Mouse (Mus musculus) lung, embryonic 14.5 days (tissue): ENCODE measurements around the gene Tubg1. TPM values are rescaled to one million over a fixed set of nuclear protein-coding genes. Genes with fewer than 3 reads are reported as not detected.
A peak's percentile ranks its signal among the peaks of the same experiment; 100 is the strongest.

Source experiments
- ATAC-seq: fragments of 200-750 bp; cut with Nextera tagmentation; 2 replicates; pipeline ENCODE4 v1.8.0; 2017; ENCODE audit warnings: mild to moderate bottlenecking, moderate TSS enrichment, moderate library complexity; ENCODE audit not compliant: insufficient read depth
- DNase-seq: peaks from one replicate; pipeline ENCODE4 v3.0.0-alpha.2; 2015
- H3K27ac ChIP-seq: fragments of 300-500 bp; sonication (generic); 2 replicates; pipeline ENCODE4 v1.5.1; 2014; ENCODE audit warnings: low read depth, mild to moderate bottlenecking, moderate library complexity
- H3K27me3 ChIP-seq: fragments of 300-500 bp; sonication (generic); 2 replicates; pipeline ENCODE4 v1.6.1; 2014; ENCODE audit warnings: low read length, control low read depth; ENCODE audit not compliant: insufficient read depth
- H3K36me3 ChIP-seq: fragments of 300-500 bp; sonication (generic); 2 replicates; pipeline ENCODE4 v1.6.1; 2014; ENCODE audit warnings: control low read depth; ENCODE audit not compliant: insufficient read depth
- H3K4me1 ChIP-seq: fragments of 300-500 bp; sonication (generic); 2 replicates; pipeline ENCODE4 v1.6.1; 2014; ENCODE audit warnings: antibody characterized with exemption, control low read depth; ENCODE audit not compliant: insufficient read depth
- H3K4me2 ChIP-seq: fragments of 300-500 bp; sonication (generic); 2 replicates; pipeline ENCODE4 v1.6.1; 2014; ENCODE audit warnings: mild to moderate bottlenecking
- H3K4me3 ChIP-seq: fragments of 300-500 bp; sonication (generic); 2 replicates; pipeline ENCODE4 v1.5.1; 2014; ENCODE audit warnings: low read depth, low read length
- H3K9ac ChIP-seq: fragments of 300-500 bp; sonication (generic); 2 replicates; pipeline ENCODE4 v1.6.1; 2014
- H3K9me3 ChIP-seq: fragments of 300-500 bp; sonication (generic); 2 replicates; pipeline ENCODE4 v1.6.1; 2016; ENCODE audit warnings: low read depth, low read length, control low read depth
- CTCF ChIP-seq: IDR thresholded peaks from 2 replicates; pipeline ENCODE4 v1.5.1; 2016; ENCODE audit warnings: antibody characterized with exemption, low read depth
- WGBS: fragments of 180-500 bp; shearing (Covaris S2); extraction: QIAGEN DNeasy Blood & Tissue Kit; methylation state at CpG from one replicate; pipeline ENCODE4 v1.1.7; 2014; 5-methylcytosine and 5-hydroxymethylcytosine counted together
- polyA plus RNA-seq: library from polyadenylated mRNA; unstranded; fragments of >200 nt; fragmentation: Nextera tagmentation; extraction: Ambion mirVana; gene quantifications from 2 replicates; pipeline ENCODE4 v1.2.1, GENCODE M21; 2014

The Tubg1 gene
- polyA plus RNA-seq, 1 experiment from 2014 or later = 96.0 TPM

GRCm38 (mm10) chr11:101131187-101131586 is 11.4 kb downstream of the Tubg1 start:
- no peak overlapping the region for H3K27ac ChIP-seq
- H3K9ac ChIP-seq = no peak overlapping the region
- no peaks in the 10 kb centered on the region for H3K4me1 ChIP-seq
- H3K4me3 ChIP-seq = no peak overlapping the region
- no peaks in the 10 kb centered on the region for H3K27me3 ChIP-seq
- DNase-seq = no peak
- H3K36me3 ChIP-seq = peaks cover 5% of the 10 kb centered on the region
- no peak for TF ChIP-seq CTCF
- H3K4me2 ChIP-seq = no peak overlapping the region
- no peak for ATAC-seq
- 89% methylated on average over 2 of the region's 2 CpGs for WGBS
- H3K9me3 ChIP-seq = no peaks in the 10 kb centered on the region

- ATAC-seq = no peak
- H3K9ac ChIP-seq = no peak overlapping the region
- H3K4me1 ChIP-seq = no peaks in the 10 kb centered on the region
- H3K27ac ChIP-seq = no peak overlapping the region
- 86% methylated on average over 6 of the region's 6 CpGs for WGBS
- H3K4me2 ChIP-seq = no peak overlapping the region
- H3K9me3 ChIP-seq = no peaks in the 10 kb centered on the region
- H3K27me3 ChIP-seq = no peaks in the 10 kb centered on the region
- peaks cover under 1% of the 10 kb centered on the region; the same call in 1 of the 2 replicates for H3K36me3 ChIP-seq
- H3K4me3 ChIP-seq = no peak overlapping the region
- peak; percentile 69 for DNase-seq
- TF ChIP-seq CTCF = peak; percentile 51
These were observed 12.0 kb downstream of the Tubg1 start for GRCm38 (mm10) chr11:101131701-101132100.

GRCm38 (mm10) chr11:101133037-101133436 is 13.3 kb downstream of the Tubg1 start:
- H3K27ac ChIP-seq = no peak overlapping the region

GRCm38 (mm10) chr11:101134217-101134865 is 14.6 kb downstream of the Tubg1 start:
- H3K27ac ChIP-seq = no peak overlapping the region
- DNase-seq (no peak), ATAC-seq (no peak)
- no peak for TF ChIP-seq CTCF
- no peak overlapping the region for H3K9ac ChIP-seq
- H3K27me3 ChIP-seq = 0 out of 2 replicates have a peak, but pooled peaks cover under 1% of the 10 kb centered on the region
- 70% methylated on average over 13 of the region's 13 CpGs for WGBS
- no peaks in the 10 kb centered on the region for H3K36me3 ChIP-seq
- H3K4me2 ChIP-seq = no peak overlapping the region
- H3K4me3 ChIP-seq = no peak overlapping the region
- H3K4me1 ChIP-seq = peaks cover 5% of the 10 kb centered on the region; the same call in 1 of the 2 replicates
- no peaks in the 10 kb centered on the region for H3K9me3 ChIP-seq

More at GRCm38 (mm10) chr11:101133037-101133436, 13.3 kb downstream of the Tubg1 start:
- no peaks in the 10 kb centered on the region for H3K36me3 ChIP-seq
- H3K9ac ChIP-seq = no peak overlapping the region
- DNase-seq (peak; percentile 37), ATAC-seq (no peak)
- 47% methylated on average over 12 of the region's 12 CpGs for WGBS
- H3K9me3 ChIP-seq = no peaks in the 10 kb centered on the region
- H3K4me2 ChIP-seq = no peak overlapping the region
- no peaks in the 10 kb centered on the region for H3K27me3 ChIP-seq
- no peaks in the 10 kb centered on the region for H3K4me1 ChIP-seq
- no peak for TF ChIP-seq CTCF
- no peak overlapping the region for H3K4me3 ChIP-seq

- peak overlapping the region; percentile 3; the same call in 1 of the 2 replicates for H3K27ac ChIP-seq
- DNase-seq = no peak
- H3K27me3 ChIP-seq = peaks cover 9% of the 10 kb centered on the region; the same call in 1 of the 2 replicates
- no peaks in the 10 kb centered on the region for H3K36me3 ChIP-seq
- H3K4me2 ChIP-seq = no peak overlapping the region
- H3K4me1 ChIP-seq = peaks cover 11% of the 10 kb centered on the region
- no peak for ATAC-seq
- no peak overlapping the region for H3K4me3 ChIP-seq
- no peak overlapping the region for H3K9ac ChIP-seq
- H3K9me3 ChIP-seq = no peaks in the 10 kb centered on the region
- 59% methylated on average over 7 of the region's 7 CpGs for WGBS
- TF ChIP-seq CTCF = no peak
These were observed 17.3 kb downstream of the Tubg1 start for GRCm38 (mm10) chr11:101137000-101137399.

GRCm38 (mm10) chr11:101138536-101139181 is 18.9 kb downstream of the Tubg1 start:
- peak; percentile 55; the same call in 1 of the 2 replicates for ATAC-seq
- peak overlapping the region; percentile 50 for H3K27ac ChIP-seq

More at GRCm38 (mm10) chr11:101138536-101139181, 18.9 kb downstream of the Tubg1 start:
- no peaks in the 10 kb centered on the region for H3K36me3 ChIP-seq
- no peaks in the 10 kb centered on the region for H3K9me3 ChIP-seq
- H3K9ac ChIP-seq = no peak overlapping the region
- peaks cover 11% of the 10 kb centered on the region for H3K4me1 ChIP-seq
- H3K27me3 ChIP-seq = peaks cover 9% of the 10 kb centered on the region; the same call in 1 of the 2 replicates
- WGBS = 17% methylated on average over 15 of the region's 15 CpGs
- DNase-seq = peak; percentile 69
- 0 out of 2 replicates have a peak, but pooled peaks have one; percentile 9 for TF ChIP-seq CTCF
- peak overlapping the region; percentile 17; the same call in 1 of the 2 replicates for H3K4me3 ChIP-seq
- peak overlapping the region; percentile 46 for H3K4me2 ChIP-seq
